Mouse (Mus musculus) retina, postnatal 1 day (tissue): ENCODE measurements at regions not wholly inside any gene's neighbourhood (a gene's known extent, or its start where the extent isn't known, plus 50 kb on each side); places are given as distances from the start of the nearest gene placed in this dataset.

Experiments
- DNase-seq: peaks from one replicate; pipeline ENCODE4 v3.0.0-alpha.2; 2012

GRCm38 (mm10) chr1:137847311-137847923 is 328.1 kb downstream of the Ptprc start:
- peak; percentile 14 for DNase-seq

GRCm38 (mm10) chr1:137846857-137847256 is 328.7 kb downstream of the Ptprc start:
- DNase-seq: no peak

DNA sequence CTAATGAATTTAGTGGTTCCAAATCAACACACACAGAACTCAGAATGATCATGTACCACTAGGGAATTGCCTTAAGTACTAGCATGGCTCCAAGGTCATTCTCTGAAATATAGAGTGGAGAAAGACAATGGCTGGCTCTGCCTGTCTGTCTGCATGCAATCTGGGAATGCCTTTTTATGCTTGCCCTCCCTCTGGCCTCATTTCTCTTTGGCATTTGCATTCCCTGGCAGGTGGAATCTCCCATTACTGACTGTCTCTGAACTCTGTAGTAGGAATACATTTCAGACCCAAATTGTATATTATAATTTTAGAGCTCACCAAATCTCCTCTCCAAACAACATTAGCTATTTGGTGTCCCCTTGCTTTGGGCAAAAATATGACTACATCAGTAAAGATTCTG is 335.0 kb downstream of the Ptprc start:
- peak; percentile 34 for DNase-seq

DNA sequence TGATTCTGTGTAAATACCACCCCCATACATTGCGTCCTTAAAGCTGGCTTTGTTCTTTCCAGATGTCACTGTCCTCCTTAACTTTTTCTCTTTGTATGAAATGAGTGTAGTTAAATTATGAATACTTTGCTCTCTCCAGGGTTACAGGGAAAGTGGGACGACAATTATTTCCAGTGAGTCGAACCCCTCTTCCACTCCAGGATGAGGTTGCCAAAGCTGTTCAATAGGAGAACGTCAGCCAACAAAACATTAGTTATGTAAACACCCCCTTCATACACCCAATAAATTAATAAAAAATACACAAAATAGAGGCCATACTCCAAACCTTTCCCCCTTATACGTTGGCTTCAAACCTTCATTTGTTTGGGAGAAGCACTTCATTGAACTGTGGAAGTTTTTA is 335.8 kb downstream of the Ptprc start:
- peak; percentile 20 for DNase-seq

GRCm38 (mm10) chr1:137839263-137839662 is 336.2 kb downstream of the Ptprc start:
- DNase-seq: peak; percentile 25

DNA sequence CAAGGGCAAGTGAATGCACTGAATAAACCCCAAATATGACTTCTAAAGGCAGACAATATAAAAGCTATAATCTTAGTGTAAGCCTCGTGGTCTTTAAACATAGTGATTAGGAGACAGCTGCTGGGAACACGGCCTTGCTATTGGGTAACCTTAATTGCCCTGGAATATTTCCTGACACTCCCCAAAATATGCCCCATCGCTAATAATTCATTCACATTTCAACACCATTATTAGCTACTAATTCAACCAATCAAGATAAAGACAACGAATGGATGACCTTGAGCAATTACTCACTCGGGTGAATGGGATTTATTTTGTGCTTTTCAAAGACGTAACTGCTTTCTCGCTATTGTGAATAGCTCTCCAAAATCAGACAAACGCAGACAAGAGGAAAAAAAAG is 337.2 kb downstream of the Ptprc start:
- DNase-seq: peak; percentile 56

DNA sequence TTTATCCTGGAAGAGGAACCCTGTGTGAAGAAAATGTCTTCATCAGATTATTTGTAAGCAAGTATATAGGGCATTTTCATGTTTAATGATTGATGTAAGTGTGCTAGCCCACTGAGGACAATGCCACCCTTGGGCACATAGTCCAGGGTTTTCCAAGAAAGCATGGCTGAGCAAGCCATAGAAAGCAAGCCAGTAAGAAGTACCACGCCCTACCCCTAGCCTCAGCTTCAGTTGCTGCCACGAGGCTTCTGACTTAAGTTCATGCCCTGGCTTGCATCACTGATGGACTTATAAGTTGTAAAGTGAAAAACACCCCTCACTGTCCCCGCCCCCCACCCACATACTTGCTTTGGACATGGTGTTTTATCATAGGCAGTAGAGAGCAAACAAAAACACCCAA is 342.0 kb downstream of the Ptprc start:
- no peak for DNase-seq

DNA sequence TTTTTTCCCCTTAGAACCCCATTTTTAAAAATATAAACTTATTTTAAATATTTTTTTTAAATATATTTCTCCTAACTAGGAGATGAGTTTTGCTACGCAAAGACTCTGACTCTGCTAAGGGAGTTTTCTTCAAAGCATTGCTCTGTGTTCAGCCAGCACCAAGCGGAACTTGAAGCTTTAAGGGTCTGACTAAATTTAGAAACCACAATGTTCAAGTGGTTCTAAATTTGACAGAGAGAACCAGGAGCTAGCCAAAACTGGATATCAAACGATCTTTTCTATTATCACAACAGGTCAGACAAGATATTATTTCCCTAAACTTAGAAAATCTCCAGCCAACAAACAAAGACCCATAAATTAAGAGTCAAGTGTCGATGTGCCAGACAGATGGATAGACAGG is 344.2 kb downstream of the Ptprc start:
- DNase-seq: no peak

DNA sequence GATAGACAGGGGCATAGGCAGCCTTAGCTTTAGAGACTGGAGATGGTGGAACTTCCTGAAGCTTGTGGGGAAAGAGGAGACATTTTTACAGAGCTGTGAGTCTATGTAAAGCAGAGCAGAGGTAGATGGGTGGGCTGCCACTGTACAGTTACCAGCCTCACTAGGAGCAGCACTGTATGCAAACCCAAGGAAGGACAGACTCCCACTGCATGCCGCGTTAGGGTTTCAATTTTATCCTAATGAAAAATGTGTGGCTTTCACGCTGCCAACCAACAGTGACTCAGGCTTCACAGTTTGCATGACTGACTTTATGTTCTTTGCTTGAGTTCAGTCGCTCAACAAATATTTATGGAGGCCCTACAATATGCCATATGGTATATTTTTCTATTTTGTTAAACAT is 348.1 kb downstream of the Ptprc start:
- DNase-seq: no peak

DNA sequence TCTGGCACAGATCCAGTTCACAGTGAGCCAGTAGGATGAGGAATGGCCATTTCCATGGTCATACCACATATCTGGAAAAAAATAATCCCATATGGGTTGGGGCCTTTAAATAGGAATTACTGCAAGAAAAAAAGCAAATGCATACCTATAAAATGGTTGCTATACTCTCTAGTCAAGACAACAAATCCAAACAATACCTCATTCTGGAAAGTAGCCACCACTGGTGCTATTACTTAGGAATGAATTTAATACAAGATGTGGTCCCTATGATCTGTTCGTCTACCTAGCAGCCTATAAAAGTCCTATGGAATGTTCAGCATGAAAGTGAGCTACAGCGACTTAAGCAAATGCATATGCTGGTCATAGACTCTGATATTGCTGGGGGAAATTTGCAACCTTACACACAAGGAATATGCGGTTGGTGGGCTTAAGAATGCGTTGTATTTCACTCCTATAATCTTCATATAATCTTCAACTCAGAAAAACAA is 360.1 kb downstream of the Ptprc start:
- DNase-seq: no peak

DNA sequence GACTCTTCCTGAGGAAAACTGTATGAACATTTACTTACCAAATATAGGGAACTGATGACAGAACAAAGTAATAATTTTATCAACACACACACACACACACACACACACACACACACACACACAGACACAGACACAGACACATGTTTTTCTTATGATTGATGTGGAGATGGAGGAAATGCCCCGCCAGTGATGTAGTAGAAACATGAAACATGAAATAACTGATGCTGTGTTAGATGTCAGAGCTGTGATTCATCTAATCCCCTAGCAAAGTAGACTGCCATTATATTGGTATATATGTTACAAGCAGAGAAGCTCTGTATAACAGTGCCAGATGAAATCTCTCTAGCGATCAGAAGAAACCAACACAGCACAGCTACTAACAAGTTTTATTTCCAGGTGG is 361.0 kb downstream of the Ptprc start:
- DNase-seq: no peak

DNA sequence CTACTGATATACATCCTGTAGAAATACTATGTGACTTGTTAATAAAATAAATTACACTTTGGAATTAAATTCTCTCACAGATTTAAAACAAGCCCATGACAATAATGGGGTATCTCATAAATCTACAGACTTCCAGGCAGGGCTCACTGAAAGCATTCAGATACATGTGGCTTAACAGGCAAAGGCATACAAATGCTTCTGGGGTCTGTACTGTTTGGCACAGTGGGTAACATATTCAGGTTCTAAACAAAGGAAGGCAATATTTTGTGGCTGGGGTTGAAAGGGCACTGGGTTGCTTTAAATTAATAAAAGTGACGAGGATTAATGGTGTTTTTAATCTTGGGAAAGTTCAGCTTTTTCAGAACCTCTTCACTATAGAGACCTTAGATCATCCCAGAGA is 361.8 kb downstream of the Ptprc start:
- no peak for DNase-seq

GRCm38 (mm10) chr1:137811981-137812380 is 363.5 kb downstream of the Ptprc start:
- DNase-seq: no peak

- DNase-seq: no peak
These were observed 368.8 kb downstream of the Ptprc start for GRCm38 (mm10) chr1:137806742-137807141.

GRCm38 (mm10) chr1:137806252-137806651 is 369.3 kb downstream of the Ptprc start:
- no peak for DNase-seq

- no peak for DNase-seq
These were observed 373.4 kb downstream of the Ptprc start for GRCm38 (mm10) chr1:137802119-137802518.

- no peak for DNase-seq
These were observed 374.8 kb downstream of the Ptprc start for GRCm38 (mm10) chr1:137800752-137801151.

GRCm38 (mm10) chr1:137788789-137789188 is 386.7 kb downstream of the Ptprc start:
- DNase-seq: no peak

- DNase-seq: no peak
These were observed 388.9 kb downstream of the Ptprc start for GRCm38 (mm10) chr1:137786653-137787052.

GRCm38 (mm10) chr1:137774586-137774985 is 400.9 kb downstream of the Ptprc start:
- no peak for DNase-seq

- DNase-seq: no peak
These were observed 414.7 kb downstream of the Ptprc start for GRCm38 (mm10) chr1:137760797-137761196.

DNA sequence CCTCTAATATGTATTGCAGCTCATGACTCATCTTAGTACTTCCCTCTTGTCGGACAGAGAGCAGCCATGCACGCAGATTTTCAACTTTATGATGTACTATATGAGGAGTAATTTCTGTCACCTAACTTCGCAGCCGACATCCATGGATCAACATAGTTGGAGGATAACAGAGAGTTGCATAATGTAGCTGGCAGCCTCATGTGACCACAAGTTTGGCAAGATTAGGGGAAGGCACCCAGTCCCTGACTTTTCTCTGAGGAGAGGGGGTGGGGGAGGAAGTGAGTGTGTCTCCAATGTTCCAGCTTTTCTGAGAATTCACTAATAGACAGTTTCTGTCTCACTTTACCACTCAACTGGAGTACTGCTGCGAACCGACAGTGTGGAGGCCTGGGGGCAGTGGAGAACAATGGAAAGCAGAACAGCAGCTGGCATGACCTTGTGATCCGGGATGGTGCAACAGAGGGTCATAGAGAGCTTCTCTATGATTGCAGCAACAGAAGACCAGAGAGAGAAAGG is 424.0 kb downstream of the Ptprc start:
- peak; percentile 72 for DNase-seq

- DNase-seq: peak; percentile 20
These were observed 424.6 kb downstream of the Ptprc start for GRCm38 (mm10) chr1:137750894-137751293.

DNA sequence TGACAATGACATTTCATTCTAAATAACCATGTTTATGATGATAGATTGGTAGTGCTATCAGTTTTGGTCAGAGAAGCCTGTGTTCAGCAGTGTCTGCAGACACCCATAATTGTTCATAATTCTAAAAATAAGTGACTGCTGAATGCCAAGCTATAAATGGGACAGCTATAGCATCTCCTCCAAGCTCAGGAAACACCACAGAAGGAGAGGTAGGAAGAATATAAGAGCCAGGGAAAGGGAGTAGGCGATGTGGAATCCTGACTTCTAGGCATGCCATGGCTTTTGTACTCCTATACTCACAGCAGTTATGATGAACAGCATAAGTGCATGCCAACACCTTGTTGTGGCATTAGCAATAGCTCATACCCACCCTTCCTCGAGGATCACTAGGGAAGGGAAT is 429.4 kb downstream of the Ptprc start:
- DNase-seq: no peak
